Comparison of ENCODE assay signal across 17 mouse cellular contexts in the genomic region with DNA sequence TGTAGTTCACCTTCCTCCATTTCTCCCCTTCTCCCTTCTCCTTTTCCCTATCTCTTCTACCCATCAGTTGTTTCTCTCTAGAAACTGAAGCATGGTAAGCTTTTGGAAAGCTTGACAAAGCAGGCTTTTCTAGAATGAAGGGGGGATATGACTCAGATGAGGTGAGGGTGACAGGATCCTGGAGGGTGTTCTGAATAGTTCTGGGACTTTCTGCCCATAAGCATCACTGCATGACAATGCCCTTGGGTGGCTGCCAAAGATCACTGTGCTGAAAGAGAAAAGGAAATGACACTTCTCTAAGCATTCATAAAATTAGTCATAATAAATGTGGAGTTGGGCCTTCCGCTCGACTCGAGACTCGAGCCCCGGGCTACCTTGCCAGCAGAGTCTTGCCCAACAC.
DNase-seq lines count a peak whose midpoint lies in the region; ATAC-seq and TF ChIP-seq lines count a peak whose summit lies in the region.
"Had no signal": no experiment of that assay in that cellular context is flagged by ENCODE, and none has a peak within 500 bp of the region (broad histone marks: within the 10 kb centered on the region; RNA-seq: fewer than 3 reads in every experiment).

No protein-coding gene starts in this region.

- TF ChIP-seq RAD21 in MEL (IDR thresholded peaks at IDR 0.05; ENCODE audit: low read depth, low read length) = no peak

- no peak overlapping the region for H3K4me3 ChIP-seq in MEL (ENCODE audit: control insufficient read depth in 1 of 2, insufficient read depth in 1 of 2, low read depth in 2 of 2, low read length in 2 of 2)
- H3K4me3 ChIP-seq in liver, embryonic 12.5 days = no peak overlapping the region
- H3K4me3 ChIP-seq: embryonic facial prominence, embryonic 13.5 days; forebrain, embryonic 12.5 days; hindbrain, embryonic 13.5 days; intestine, embryonic 15.5 days; limb, embryonic 13.5 days; midbrain, embryonic 12.5 days; neural tube, embryonic 15.5 days had no signal

- TF ChIP-seq EP300 in MEL (IDR thresholded peaks at IDR 0.05; ENCODE audit: low read depth in 1 of 2, low read length in 2 of 2) = no peak

- TF ChIP-seq CTCF in MEL (IDR thresholded peaks at IDR 0.05 in 2 of 3, conservative IDR thresholded peaks at IDR 0.05 in 1 of 3; ENCODE audit: control insufficient read depth in 1 of 3, insufficient read depth in 1 of 3, low read depth in 2 of 3, low read length in 3 of 3, poor library complexity in 1 of 3, severe bottlenecking in 1 of 3) = no peak

- H3K36me3 ChIP-seq in MEL (ENCODE audit: control insufficient read depth in 1 of 2, insufficient read depth in 2 of 2, low read length in 2 of 2) = no peaks in the 10 kb centered on the region
- H3K36me3 ChIP-seq in liver, embryonic 12.5 days = no peaks in the 10 kb centered on the region
- H3K36me3 ChIP-seq: embryonic facial prominence, embryonic 13.5 days; forebrain, embryonic 12.5 days; hindbrain, embryonic 13.5 days; intestine, embryonic 15.5 days; limb, embryonic 13.5 days; midbrain, embryonic 12.5 days; neural tube, embryonic 15.5 days had no signal

- 75% methylated on average over 5 of the region's 5 CpGs for WGBS in liver, embryonic 12.5 days (ENCODE audit: insufficient replicate concordance)

- H3K27ac ChIP-seq in MEL (ENCODE audit: control insufficient read depth, low read depth, low read length) = no peak overlapping the region
- H3K27ac ChIP-seq in liver, embryonic 12.5 days = no peak overlapping the region
- H3K27ac ChIP-seq: embryonic facial prominence, embryonic 13.5 days; forebrain, embryonic 12.5 days; hindbrain, embryonic 13.5 days; intestine, embryonic 15.5 days; limb, embryonic 13.5 days; midbrain, embryonic 12.5 days; neural tube, embryonic 15.5 days had no signal

- no peak overlapping the region for H3K9ac ChIP-seq in MEL (ENCODE audit: control insufficient read depth, low read depth, low read length, poor library complexity, severe bottlenecking)
- H3K9ac ChIP-seq in liver, embryonic 12.5 days = no peak overlapping the region
- H3K9ac ChIP-seq: embryonic facial prominence, embryonic 13.5 days; forebrain, embryonic 12.5 days; hindbrain, embryonic 13.5 days; intestine, embryonic 15.5 days; limb, embryonic 13.5 days; midbrain, embryonic 12.5 days; neural tube, embryonic 15.5 days had no signal

- no peak for TF ChIP-seq POLR2A in MEL (IDR thresholded peaks at IDR 0.05; ENCODE audit: control insufficient read depth in 1 of 2, insufficient read depth in 1 of 2, low read depth in 1 of 2, low read length in 2 of 2, poor library complexity in 1 of 2)

- H3K79me2 ChIP-seq in MEL (ENCODE audit: control insufficient read depth, insufficient read depth, low read length, poor library complexity) = no peaks in the 10 kb centered on the region

- H3K9me3 ChIP-seq in MEL (replicated peaks; ENCODE audit: insufficient read depth, low read length) = no peaks in the 10 kb centered on the region
- H3K9me3 ChIP-seq in liver, embryonic 12.5 days (replicated peaks) = no peaks in the 10 kb centered on the region
- H3K9me3 ChIP-seq: embryonic facial prominence, embryonic 13.5 days; forebrain, embryonic 12.5 days; hindbrain, embryonic 13.5 days; intestine, embryonic 15.5 days; limb, embryonic 13.5 days; midbrain, embryonic 12.5 days; neural tube, embryonic 15.5 days had no signal

- H3K4me2 ChIP-seq in liver, embryonic 12.5 days = no peak overlapping the region
- H3K4me2 ChIP-seq: embryonic facial prominence, embryonic 13.5 days; forebrain, embryonic 12.5 days; hindbrain, embryonic 13.5 days; intestine, embryonic 15.5 days; limb, embryonic 13.5 days; midbrain, embryonic 12.5 days; neural tube, embryonic 15.5 days had no signal

- no peaks in the 10 kb centered on the region for H3K4me1 ChIP-seq in MEL (ENCODE audit: control insufficient read depth in 1 of 2, insufficient read depth in 2 of 2, low read length in 2 of 2)
- H3K4me1 ChIP-seq in liver, embryonic 12.5 days = no peaks in the 10 kb centered on the region
- H3K4me1 ChIP-seq: embryonic facial prominence, embryonic 13.5 days; forebrain, embryonic 12.5 days; hindbrain, embryonic 13.5 days; intestine, embryonic 15.5 days; limb, embryonic 13.5 days; midbrain, embryonic 12.5 days; neural tube, embryonic 15.5 days had no signal

- no peaks in the 10 kb centered on the region for H3K27me3 ChIP-seq in MEL (ENCODE audit: control insufficient read depth in 1 of 2, insufficient read depth in 2 of 2, low read length in 2 of 2)
- H3K27me3 ChIP-seq in liver, embryonic 12.5 days (replicated peaks) = no peaks in the 10 kb centered on the region
- H3K27me3 ChIP-seq: embryonic facial prominence, embryonic 13.5 days; forebrain, embryonic 12.5 days; hindbrain, embryonic 13.5 days; intestine, embryonic 15.5 days; limb, embryonic 13.5 days; midbrain, embryonic 12.5 days; neural tube, embryonic 15.5 days had no signal

- DNase-seq in heart, postnatal 4 days = peak; percentile 15
- no peak for DNase-seq in heart, adult 8-10 months (ENCODE audit: low spot score)
- DNase-seq in 3T3-L1 (ENCODE audit: low read depth, low spot score) = peak; percentile 44
- DNase-seq in MEL (ENCODE audit: low read depth, low spot score) = peak; percentile 13
- DNase-seq in cerebellum, postnatal 36 days = peak; percentile 49 to 62
- no peak for DNase-seq in urinary bladder, postnatal 25 days (ENCODE audit: low spot score)
- no peak for DNase-seq in frontal cortex, postnatal 10 days (ENCODE audit: low spot score in 2 of 2)
- DNase-seq: retina, postnatal 1 day; thymus, postnatal 25 days had no signal

- no peak for ATAC-seq in liver, embryonic 12.5 days
- ATAC-seq: intestine, embryonic 15.5 days had no signal

TF ChIP-seq in MEL, 35 proteins besides CTCF, POLR2A, EP300 and RAD21:
- TF ChIP-seq TBP (IDR thresholded peaks at IDR 0.05; ENCODE audit: low read depth, low read length) = no peak
- TF ChIP-seq NELFE (IDR thresholded peaks at IDR 0.05; ENCODE audit: low read depth, low read length) = no peak
- TF ChIP-seq HCFC1 (IDR thresholded peaks at IDR 0.05; ENCODE audit: low read depth, low read length) = no peak
- TF ChIP-seq MAZ (IDR thresholded peaks at IDR 0.05; ENCODE audit: low read depth, low read length) = no peak

Comparison
In these comparisons a context has a peak if more than half of its experiments do, and no peak if none do; other contexts are left out.
1. DNase-seq: peak in heart, postnatal 4 days (single experiment), 3T3-L1 (single experiment), MEL (single experiment) and cerebellum, postnatal 36 days (2 of 2); none in heart, adult 8-10 months (single experiment), urinary bladder, postnatal 25 days (single experiment) and frontal cortex, postnatal 10 days (0 of 2).